Mouse (Mus musculus) erythroblast, embryonic 14.5 days (primary cell): Measurements from ENCODE around the gene 6330409D20Rik. TPM values are rescaled to one million over a fixed set of nuclear protein-coding genes. Genes with fewer than 3 reads are reported as not detected.

Experiments used
- H3K27me3 ChIP-seq: 2 replicates; pipeline ENCODE4 v1.6.1; 2012; ENCODE audit warnings: inconsistent platforms; ENCODE audit not compliant: control insufficient read depth
- H3K36me3 ChIP-seq: 2 replicates; pipeline ENCODE4 v1.6.1; 2012; ENCODE audit warnings: mild to moderate bottlenecking, inconsistent platforms; ENCODE audit not compliant: control insufficient read depth
- H3K4me1 ChIP-seq: 2 replicates; pipeline ENCODE4 v1.6.1; 2012; ENCODE audit warnings: inconsistent platforms; ENCODE audit not compliant: control insufficient read depth
- H3K4me3 ChIP-seq: replicated peaks from 2 replicates; pipeline ENCODE3; 2012; ENCODE audit warnings: moderate library complexity, mild to moderate bottlenecking, inconsistent platforms
- H3K9me3 ChIP-seq: 2 replicates; pipeline ENCODE4 v1.6.1; 2012; ENCODE audit warnings: low read length, inconsistent platforms, mixed read lengths; ENCODE audit not compliant: control insufficient read depth
- GATA1 ChIP-seq: IDR thresholded peaks from 2 replicates; pipeline ENCODE4 v1.6.1; 2012; ENCODE audit warnings: low read length, inconsistent platforms, mixed read lengths
- TAL1 ChIP-seq: IDR thresholded peaks from 3 replicates; pipeline ENCODE4 v1.6.1; 2012; ENCODE audit warnings: low read length, inconsistent platforms, mixed read lengths
- polyA plus RNA-seq: library from polyadenylated mRNA; stranded (reverse); fragments of >175 nt; gene quantifications from 2 replicates; pipeline ENCODE4 v1.2.3, GENCODE M21; 2012

Gene 6330409D20Rik
- polyA plus RNA-seq, 1 experiment = not detected

- Histone ChIP-seq H3K36me3 (no peaks in the 10 kb centered on the region), H3K4me1 (peaks cover 3% of the 10 kb centered on the region), H3K27me3 (peaks cover 22% of the 10 kb centered on the region), H3K4me3 (no peak overlapping the region), H3K9me3 (no peaks in the 10 kb centered on the region)
- TF ChIP-seq TAL1 (no peak), GATA1 (no peak)
Observed at GRCm38 (mm10) chr2:32744272-32744982, 3.6 kb upstream of the 6330409D20Rik start.

- H3K9me3 ChIP-seq = no peaks in the 10 kb centered on the region
Observed at GRCm38 (mm10) chr2:32742173-32742531, 1.3 kb upstream of the 6330409D20Rik start.

GRCm38 (mm10) chr2:32741273-32742172, 707 bp upstream of the 6330409D20Rik start:
- Histone ChIP-seq H3K4me1 (peaks cover 3% of the 10 kb centered on the region), H3K9me3 (no peaks in the 10 kb centered on the region), H3K27me3 (peaks cover 22% of the 10 kb centered on the region), H3K4me3 (no peak overlapping the region), H3K36me3 (no peaks in the 10 kb centered on the region)
- TF ChIP-seq TAL1 (no peak), GATA1 (no peak)

More at GRCm38 (mm10) chr2:32742173-32742531, 1.3 kb upstream of the 6330409D20Rik start:
- TF ChIP-seq GATA1 (no peak), TAL1 (no peak)
- no peaks in the 10 kb centered on the region for H3K36me3 ChIP-seq
- no peak overlapping the region for H3K4me3 ChIP-seq
- H3K27me3 ChIP-seq = peaks cover 22% of the 10 kb centered on the region
- peaks cover 3% of the 10 kb centered on the region for H3K4me1 ChIP-seq

GRCm38 (mm10) chr2:32739311-32739710, 1.5 kb downstream of the 6330409D20Rik start:
- Histone ChIP-seq H3K36me3 (no peaks in the 10 kb centered on the region), H3K4me3 (no peak overlapping the region), H3K27me3 (peaks cover 22% of the 10 kb centered on the region), H3K9me3 (no peaks in the 10 kb centered on the region), H3K4me1 (peaks cover 6% of the 10 kb centered on the region)
- no peak for TF ChIP-seq TAL1
- no peak for TF ChIP-seq GATA1

GRCm38 (mm10) chr2:32737008-32737407, 3.8 kb downstream of the 6330409D20Rik start:
- no peaks in the 10 kb centered on the region for H3K9me3 ChIP-seq
- peaks cover 6% of the 10 kb centered on the region for H3K4me1 ChIP-seq
- TF ChIP-seq TAL1 = no peak
- no peak for TF ChIP-seq GATA1
- peaks cover 12% of the 10 kb centered on the region for H3K27me3 ChIP-seq
- H3K4me3 ChIP-seq = no peak overlapping the region
- H3K36me3 ChIP-seq = no peaks in the 10 kb centered on the region

- TF ChIP-seq TAL1 (no peak), GATA1 (no peak)
- Histone ChIP-seq H3K4me1 (peaks cover 5% of the 10 kb centered on the region), H3K27me3 (peaks cover 5% of the 10 kb centered on the region), H3K4me3 (no peak overlapping the region), H3K9me3 (no peaks in the 10 kb centered on the region), H3K36me3 (no peaks in the 10 kb centered on the region)
Observed at GRCm38 (mm10) chr2:32736306-32736829, 4.4 kb downstream of the 6330409D20Rik start.

- H3K27me3 ChIP-seq = no peaks in the 10 kb centered on the region
- TF ChIP-seq GATA1 = no peak
- TF ChIP-seq TAL1 = no peak
- no peak overlapping the region for H3K4me3 ChIP-seq
- H3K9me3 ChIP-seq = no peaks in the 10 kb centered on the region
- H3K4me1 ChIP-seq = peaks cover 3% of the 10 kb centered on the region; the same call in 1 of the 2 replicates
- no peaks in the 10 kb centered on the region for H3K36me3 ChIP-seq
Observed at GRCm38 (mm10) chr2:32734933-32735332, 5.9 kb downstream of the 6330409D20Rik start.

- H3K4me3 ChIP-seq = no peak overlapping the region
- no peaks in the 10 kb centered on the region for H3K27me3 ChIP-seq
- TF ChIP-seq GATA1 (no peak), TAL1 (no peak)
- no peaks in the 10 kb centered on the region for H3K9me3 ChIP-seq
- H3K4me1 ChIP-seq = peaks cover 3% of the 10 kb centered on the region; the same call in 1 of the 2 replicates
- H3K36me3 ChIP-seq = no peaks in the 10 kb centered on the region
Observed at GRCm38 (mm10) chr2:32734480-32734879, 6.3 kb downstream of the 6330409D20Rik start.

GRCm38 (mm10) chr2:32732695-32733094, 8.1 kb downstream of the 6330409D20Rik start:
- no peaks in the 10 kb centered on the region for H3K36me3 ChIP-seq
- no peaks in the 10 kb centered on the region for H3K27me3 ChIP-seq
- TF ChIP-seq TAL1 = no peak
- TF ChIP-seq GATA1 = no peak
- H3K4me3 ChIP-seq = no peak overlapping the region
- H3K4me1 ChIP-seq = peaks cover 3% of the 10 kb centered on the region
- no peaks in the 10 kb centered on the region for H3K9me3 ChIP-seq
